20 mouse cellular contexts compared by ENCODE assay signal in genomic region chr2:155831302-155831701, GRCm38 (mm10). TPM values are rescaled to one million over a fixed set of nuclear protein-coding genes. Genes with fewer than 3 reads are reported as not detected.
DNase-seq lines count a peak whose midpoint lies in the region; ATAC-seq and TF ChIP-seq lines count a peak whose summit lies in the region.
"Had no signal": no experiment of that assay in that cellular context is flagged by ENCODE, and none has a peak within 500 bp of the region (broad histone marks: within the 10 kb centered on the region; RNA-seq: fewer than 3 reads in every experiment).

No protein-coding gene starts in this region.

- TF ChIP-seq POLR2A in lung, adult 2 months (IDR thresholded peaks at IDR 0.05; ENCODE audit: borderline replicate concordance, extremely low read depth, low read depth, low read length) = no peak

- peak; percentile 38 for TF ChIP-seq CTCF in lung, postnatal 0 days (IDR thresholded peaks at IDR 0.05)
- TF ChIP-seq CTCF in lung, adult 2 months (IDR thresholded peaks at IDR 0.05; ENCODE audit: insufficient read depth, low read length) = no peak
- peak; percentile 58 for TF ChIP-seq CTCF in stomach, postnatal 0 days (IDR thresholded peaks at IDR 0.05; ENCODE audit: low read depth)

- no peak for TF ChIP-seq EP300 in lung, postnatal 0 days (IDR thresholded peaks at IDR 0.05)
- no peak for TF ChIP-seq EP300 in stomach, postnatal 0 days (optimal IDR thresholded peaks at IDR 0.05)

- no peaks in the 10 kb centered on the region for H3K27me3 ChIP-seq in hindbrain, embryonic 11.5 days (ENCODE audit: control insufficient read depth, insufficient read depth, low read length)
- H3K27me3 ChIP-seq in hindbrain, embryonic 10.5 days (ENCODE audit: insufficient read depth, poor library complexity, severe bottlenecking) = 0 out of 2 replicates have a peak, but pooled peaks cover 4% of the 10 kb centered on the region
- no peaks in the 10 kb centered on the region for H3K27me3 ChIP-seq in lung, postnatal 0 days (replicated peaks; ENCODE audit: insufficient read depth, low read length)
- H3K27me3 ChIP-seq in stomach, postnatal 0 days (ENCODE audit: control insufficient read depth, insufficient read depth, low read length) = no peaks in the 10 kb centered on the region
- H3K27me3 ChIP-seq: forebrain, embryonic 15.5 days; limb, embryonic 15.5 days; stomach, embryonic 15.5 days had no signal

- DNase-seq in hindbrain, embryonic 11.5 days (ENCODE audit: low spot score) = peak; percentile 20
- DNase-seq in hindbrain, embryonic 10.5 days (ENCODE audit: low spot score) = no peak
- DNase-seq in lung, postnatal 0 days (ENCODE audit: low spot score) = no peak
- DNase-seq in lung, adult 2 months = no peak
- DNase-seq in NIH3T3 (ENCODE audit: low read depth) = peak; percentile 65
- DNase-seq in stomach, postnatal 0 days (ENCODE audit: low spot score) = no peak
- DNase-seq in c-Kit-positive CD71-positive TER-119-positive erythroid progenitor cells, embryonic 14.5 days (ENCODE audit: low spot score) = no peak
- no peak for DNase-seq in adrenal gland, postnatal 4 days (ENCODE audit: low spot score in 2 of 2)
- DNase-seq: cerebellum, postnatal 14 days; heart, postnatal 10 days; right cerebral cortex, postnatal 25 days; thymus, postnatal 4 days had no signal

- no peak overlapping the region for H3K4me2 ChIP-seq in hindbrain, embryonic 11.5 days (replicated peaks; ENCODE audit: low read depth, low read length)
- H3K4me2 ChIP-seq in lung, postnatal 0 days (replicated peaks; ENCODE audit: low read depth, low read length) = no peak overlapping the region
- H3K4me2 ChIP-seq in stomach, postnatal 0 days (replicated peaks; ENCODE audit: low read depth) = no peak overlapping the region
- H3K4me2 ChIP-seq: forebrain, embryonic 15.5 days; limb, embryonic 15.5 days; stomach, embryonic 15.5 days had no signal

- no peak overlapping the region for H3K4me3 ChIP-seq in hindbrain, embryonic 11.5 days (ENCODE audit: low read depth, low read length)
- H3K4me3 ChIP-seq in hindbrain, embryonic 10.5 days = no peak overlapping the region
- no peak overlapping the region for H3K4me3 ChIP-seq in lung, postnatal 0 days (ENCODE audit: low read depth, low read length)
- no peak overlapping the region for H3K4me3 ChIP-seq in lung, adult 2 months (replicated peaks; ENCODE audit: extremely low read depth, low read depth, low read length)
- H3K4me3 ChIP-seq in stomach, postnatal 0 days (ENCODE audit: low read depth, low read length) = no peak overlapping the region
- H3K4me3 ChIP-seq: forebrain, embryonic 15.5 days; left cerebral cortex, adult 2 months; limb, embryonic 15.5 days; stomach, embryonic 15.5 days had no signal

- no peak overlapping the region for H3K27ac ChIP-seq in hindbrain, embryonic 11.5 days (ENCODE audit: low read depth, low read length)
- H3K27ac ChIP-seq in hindbrain, embryonic 10.5 days = no peak overlapping the region
- no peak overlapping the region for H3K27ac ChIP-seq in lung, postnatal 0 days (ENCODE audit: low read length)
- no peak overlapping the region for H3K27ac ChIP-seq in stomach, postnatal 0 days (replicated peaks)
- H3K27ac ChIP-seq: forebrain, embryonic 15.5 days; left cerebral cortex, adult 2 months; limb, embryonic 15.5 days; stomach, embryonic 15.5 days had no signal

- peaks cover 3% of the 10 kb centered on the region for H3K4me1 ChIP-seq in hindbrain, embryonic 11.5 days (replicated peaks; ENCODE audit: control insufficient read depth, insufficient read depth, low read length)
- H3K4me1 ChIP-seq in hindbrain, embryonic 10.5 days (replicated peaks) = peaks cover 15% of the 10 kb centered on the region
- H3K4me1 ChIP-seq in lung, postnatal 0 days (ENCODE audit: insufficient read depth, low read depth, low read length) = peaks cover 6% of the 10 kb centered on the region; the same call in 1 of the 2 replicates
- H3K4me1 ChIP-seq in lung, adult 2 months (ENCODE audit: control insufficient read depth, insufficient read depth, low read length) = 0 out of 2 replicates have a peak, but pooled peaks cover 2% of the 10 kb centered on the region
- H3K4me1 ChIP-seq in stomach, postnatal 0 days (replicated peaks; ENCODE audit: control insufficient read depth, insufficient read depth) = no peaks in the 10 kb centered on the region

- no peaks in the 10 kb centered on the region for H3K36me3 ChIP-seq in hindbrain, embryonic 11.5 days (ENCODE audit: control insufficient read depth, insufficient read depth, low read length)
- no peaks in the 10 kb centered on the region for H3K36me3 ChIP-seq in hindbrain, embryonic 10.5 days
- H3K36me3 ChIP-seq in lung, postnatal 0 days (ENCODE audit: insufficient read depth, low read length) = no peaks in the 10 kb centered on the region
- no peaks in the 10 kb centered on the region for H3K36me3 ChIP-seq in stomach, postnatal 0 days (ENCODE audit: control insufficient read depth, insufficient read depth, low read length)
- H3K36me3 ChIP-seq: forebrain, embryonic 15.5 days; limb, embryonic 15.5 days; stomach, embryonic 15.5 days had no signal

- WGBS in hindbrain, embryonic 11.5 days = 65% methylated on average over 9 of the region's 9 CpGs
- WGBS in hindbrain, embryonic 10.5 days = 61% methylated on average over 9 of the region's 9 CpGs
- 50% methylated on average over 9 of the region's 9 CpGs for WGBS in lung, postnatal 0 days
- 44% methylated on average over 9 of the region's 9 CpGs for WGBS in lung, adult 2 months
- 55% methylated on average over 9 of the region's 9 CpGs for WGBS in stomach, postnatal 0 days

- H3K9ac ChIP-seq in hindbrain, embryonic 11.5 days (ENCODE audit: low read depth, low read length) = no peak overlapping the region
- H3K9ac ChIP-seq in lung, postnatal 0 days (replicated peaks; ENCODE audit: low read depth) = no peak overlapping the region
- no peak overlapping the region for H3K9ac ChIP-seq in stomach, postnatal 0 days (ENCODE audit: low read length)
- H3K9ac ChIP-seq: forebrain, embryonic 15.5 days; limb, embryonic 15.5 days; stomach, embryonic 15.5 days had no signal

- no peak for ATAC-seq in hindbrain, embryonic 11.5 days (ENCODE audit: low FRiP score)
- no peak for ATAC-seq in lung, postnatal 0 days
- no peak for ATAC-seq in stomach, postnatal 0 days (ENCODE audit: low FRiP score, low TSS enrichment)
- ATAC-seq: forebrain, embryonic 15.5 days had no signal

- no peaks in the 10 kb centered on the region for H3K9me3 ChIP-seq in hindbrain, embryonic 11.5 days (ENCODE audit: control insufficient read depth, low read length)
- no peaks in the 10 kb centered on the region for H3K9me3 ChIP-seq in hindbrain, embryonic 10.5 days
- no peaks in the 10 kb centered on the region for H3K9me3 ChIP-seq in lung, postnatal 0 days (ENCODE audit: low read length)
- no peaks in the 10 kb centered on the region for H3K9me3 ChIP-seq in stomach, postnatal 0 days (ENCODE audit: control insufficient read depth, low read length)
- H3K9me3 ChIP-seq: forebrain, embryonic 15.5 days; limb, embryonic 15.5 days; stomach, embryonic 15.5 days had no signal

RNA-seq across cellular contexts. Expression of gene Fam83c, which starts 3.4 kb away (rescaled TPM):
- polyA plus RNA-seq in hindbrain, embryonic 11.5 days (2014; fragmentation: Nextera tagmentation; extraction: Ambion mirVana) = 0.19 and 0.20 TPM in 2 replicates
- 0.24 and 0.44 TPM in 2 replicates for polyA plus RNA-seq in hindbrain, embryonic 10.5 days (2016; fragmentation: Nextera tagmentation; extraction: Ambion mirVana)
- polyA plus RNA-seq in lung, postnatal 0 days (2015; fragmentation: Nextera tagmentation; extraction: Ambion mirVana) = 0.04 TPM in 1 of 2 replicates, not detected in the other
- 0.03 and 2.1 TPM in 2 replicates for polyA plus RNA-seq in lung, adult 2 months (2012; rRNA removed)
- polyA plus RNA-seq in stomach, postnatal 0 days (2015; fragmentation: Nextera tagmentation; extraction: Ambion mirVana) = 2.7 and 4.4 TPM in 2 replicates
- not detected for total RNA-seq in adrenal gland, postnatal 4 days (2021)
- total RNA-seq: gastrocnemius, postnatal 4 days; heart, postnatal 10 days; left cerebral cortex, adult 2 months; megakaryocyte, adult 5-6 weeks; monocyte, adult 5-6 weeks; neutrophil, adult 5-6 weeks had no signal

RNA-seq across cellular contexts. Expression of gene Eif6, which starts 4.6 kb away (rescaled TPM):
- polyA plus RNA-seq in hindbrain, embryonic 11.5 days (2014; fragmentation: Nextera tagmentation; extraction: Ambion mirVana) = 193 and 208 TPM in 2 replicates
- 247 and 261 TPM in 2 replicates for polyA plus RNA-seq in hindbrain, embryonic 10.5 days (2016; fragmentation: Nextera tagmentation; extraction: Ambion mirVana)
- 127 and 141 TPM in 2 replicates for polyA plus RNA-seq in lung, postnatal 0 days (2015; fragmentation: Nextera tagmentation; extraction: Ambion mirVana)
- 85.1 and 112 TPM in 2 replicates for polyA plus RNA-seq in lung, adult 2 months (2012; rRNA removed)
- 310 and 318 TPM in 2 replicates for polyA plus RNA-seq in stomach, postnatal 0 days (2015; fragmentation: Nextera tagmentation; extraction: Ambion mirVana)
- 100 to 1,000 TPM; 137 to 148 TPM for total RNA-seq in adrenal gland, postnatal 4 days (2021)

RNA-seq across cellular contexts. Expression of gene BC029722, which starts 12.1 kb away (rescaled TPM):
- 9.6 and 9.7 TPM in 2 replicates for polyA plus RNA-seq in hindbrain, embryonic 11.5 days (2014; fragmentation: Nextera tagmentation; extraction: Ambion mirVana)
- 8.4 and 16.0 TPM in 2 replicates for polyA plus RNA-seq in hindbrain, embryonic 10.5 days (2016; fragmentation: Nextera tagmentation; extraction: Ambion mirVana)
- polyA plus RNA-seq in lung, postnatal 0 days (2015; fragmentation: Nextera tagmentation; extraction: Ambion mirVana) = 31.4 and 32.9 TPM in 2 replicates
- 57.4 and 65.1 TPM in 2 replicates for polyA plus RNA-seq in lung, adult 2 months (2012; rRNA removed)
- polyA plus RNA-seq in stomach, postnatal 0 days (2015; fragmentation: Nextera tagmentation; extraction: Ambion mirVana) = 26.8 and 29.8 TPM in 2 replicates
- total RNA-seq in adrenal gland, postnatal 4 days (2021) = 10 to 100 TPM; 72.5 to 72.6 TPM

RNA-seq across cellular contexts. Expression of gene Mmp24, which starts 56.2 kb away (rescaled TPM):
- polyA plus RNA-seq in hindbrain, embryonic 11.5 days (2014; fragmentation: Nextera tagmentation; extraction: Ambion mirVana) = 3.2 and 3.4 TPM in 2 replicates
- 1.4 and 2.5 TPM in 2 replicates for polyA plus RNA-seq in hindbrain, embryonic 10.5 days (2016; fragmentation: Nextera tagmentation; extraction: Ambion mirVana)
- 0.05 and 0.11 TPM in 2 replicates for polyA plus RNA-seq in lung, postnatal 0 days (2015; fragmentation: Nextera tagmentation; extraction: Ambion mirVana)
- 0.03 and 0.06 TPM in 2 replicates for polyA plus RNA-seq in lung, adult 2 months (2012; rRNA removed)
- 0.21 and 0.23 TPM in 2 replicates for polyA plus RNA-seq in stomach, postnatal 0 days (2015; fragmentation: Nextera tagmentation; extraction: Ambion mirVana)
- 1 to 10 TPM; 5.3 to 6.9 TPM for total RNA-seq in adrenal gland, postnatal 4 days (2021)
- total RNA-seq: monocyte, adult 5-6 weeks; neutrophil, adult 5-6 weeks had no signal

Comparison
In these comparisons a context has a peak if more than half of its experiments do, and no peak if none do; other contexts are left out.
1. DNase-seq: peak in hindbrain, embryonic 11.5 days (single experiment) and NIH3T3 (single experiment); none in hindbrain, embryonic 10.5 days (single experiment), lung, postnatal 0 days (single experiment), lung, adult 2 months (single experiment), stomach, postnatal 0 days (single experiment), c-Kit-positive CD71-positive TER-119-positive erythroid progenitor cells, embryonic 14.5 days (single experiment) and adrenal gland, postnatal 4 days (0 of 2).